Mouse (Mus musculus) intestine, embryonic 14.5 days (tissue): Measurements from ENCODE around the gene Drg1. TPM values are rescaled to one million over a fixed set of nuclear protein-coding genes. Genes with fewer than 3 reads are reported as not detected.
A peak's percentile ranks its signal among the peaks of the same experiment; 100 is the strongest.
"Not testable (repeated sequence)": the region's sequence is repeated elsewhere in the genome, so short reads cannot be mapped to it uniquely, and the experiment has no call there.

ENCODE experiments used
- ATAC-seq: fragments of 200-750 bp; cut with Nextera tagmentation; replicated peaks from 2 replicates; pipeline ENCODE4 v1.8.0; 2017; ENCODE audit warnings: low read depth, moderate number of reproducible peaks, moderate TSS enrichment, moderate library complexity; ENCODE audit not compliant: low FRiP score, low TSS enrichment
- DNase-seq: peaks from one replicate; pipeline ENCODE4 v3.0.0-alpha.2; 2018; ENCODE audit warnings: low spot score
- H3K27ac ChIP-seq: fragments of 300-500 bp; sonication (generic); 2 replicates; pipeline ENCODE4 v1.5.1; 2014; ENCODE audit warnings: low read depth, mild to moderate bottlenecking, control low read depth
- H3K27me3 ChIP-seq: fragments of 300-500 bp; sonication (generic); replicated peaks from 2 replicates; pipeline ENCODE4 v1.6.1; 2014; ENCODE audit warnings: low read length, control low read depth; ENCODE audit not compliant: control insufficient read depth, insufficient read depth
- H3K36me3 ChIP-seq: fragments of 300-500 bp; sonication (generic); 2 replicates; pipeline ENCODE4 v1.6.1; 2014; ENCODE audit warnings: low read length, control low read depth; ENCODE audit not compliant: control insufficient read depth, insufficient read depth
- H3K4me1 ChIP-seq: fragments of 300-500 bp; sonication (generic); replicated peaks from 2 replicates; pipeline ENCODE4 v1.6.1; 2014; ENCODE audit warnings: low read length, control low read depth, mixed read lengths; ENCODE audit not compliant: control insufficient read depth, insufficient read depth
- H3K4me2 ChIP-seq: fragments of 300-500 bp; sonication (generic); 2 replicates; pipeline ENCODE4 v1.6.1; 2014; ENCODE audit warnings: low read length
- H3K4me3 ChIP-seq: fragments of 300-500 bp; sonication (generic); 2 replicates; pipeline ENCODE4 v1.5.1; 2014; ENCODE audit warnings: low read depth, low read length, control low read depth, mixed read lengths
- H3K9ac ChIP-seq: fragments of 300-500 bp; sonication (generic); 2 replicates; pipeline ENCODE4 v1.6.1; 2014; ENCODE audit warnings: mild to moderate bottlenecking, low read length
- H3K9me3 ChIP-seq: fragments of 300-500 bp; sonication (generic); 2 replicates; pipeline ENCODE4 v1.6.1; 2016; ENCODE audit warnings: low read length, control low read depth; ENCODE audit not compliant: control insufficient read depth
- WGBS: fragments of 180-500 bp; shearing (Covaris S2); extraction: QIAGEN DNeasy Blood & Tissue Kit; methylation state at CpG from one replicate; pipeline ENCODE4 v1.1.7; 2014; 5-methylcytosine and 5-hydroxymethylcytosine counted together
- polyA plus RNA-seq: library from polyadenylated mRNA; unstranded; fragments of >200 nt; fragmentation: Nextera tagmentation; extraction: Ambion mirVana; gene quantifications from 2 replicates; pipeline ENCODE4 v1.2.1, GENCODE M21; 2014

Drg1 gene
- polyA plus RNA-seq, 1 experiment from 2014 or later = 221 TPM

DNA sequence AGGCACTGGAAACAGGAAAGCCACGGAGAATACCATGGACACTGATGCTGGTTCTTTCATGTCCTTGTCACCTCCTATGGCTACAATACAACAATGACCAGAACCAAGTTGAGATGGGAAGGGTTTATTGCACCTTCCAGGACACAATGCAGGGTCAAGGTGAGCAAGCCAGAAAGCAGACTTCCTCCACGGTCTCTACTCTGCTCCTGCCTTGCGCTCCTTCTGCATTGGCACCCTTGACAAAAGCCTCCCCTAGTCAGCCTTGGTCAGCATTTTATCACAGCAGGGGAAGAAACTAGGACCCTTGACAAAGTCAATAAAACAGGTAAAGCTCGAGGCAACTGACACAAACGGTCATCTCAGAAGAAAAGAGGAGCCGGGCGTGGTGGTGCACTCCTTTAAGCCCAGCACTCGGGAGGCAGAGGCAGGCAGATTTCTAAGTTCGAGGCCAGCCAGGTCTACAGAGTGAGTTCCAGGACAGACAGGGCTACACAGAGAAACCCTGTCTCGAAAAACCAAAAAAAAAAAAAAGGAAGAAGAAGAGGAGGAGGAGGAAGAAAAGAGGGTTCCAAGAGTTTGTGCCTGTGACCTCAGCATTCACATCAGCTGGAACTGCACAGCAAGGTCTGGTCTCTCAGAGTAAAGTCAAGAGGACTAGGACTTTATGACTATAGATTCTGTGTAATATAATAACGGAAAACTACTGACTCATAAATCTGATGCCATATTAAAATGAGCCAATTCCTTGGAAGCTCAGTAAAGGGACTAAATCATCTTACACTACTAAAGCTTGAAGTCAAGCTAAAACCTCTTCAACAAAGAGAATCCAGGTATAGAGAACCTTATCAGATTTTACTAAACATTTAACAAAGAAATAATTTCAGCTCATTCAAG is 92.5 kb downstream of the Drg1 start:
- WGBS = 84% methylated on average over 11 of the region's 11 CpGs
- peak; percentile 70 for DNase-seq

DNA sequence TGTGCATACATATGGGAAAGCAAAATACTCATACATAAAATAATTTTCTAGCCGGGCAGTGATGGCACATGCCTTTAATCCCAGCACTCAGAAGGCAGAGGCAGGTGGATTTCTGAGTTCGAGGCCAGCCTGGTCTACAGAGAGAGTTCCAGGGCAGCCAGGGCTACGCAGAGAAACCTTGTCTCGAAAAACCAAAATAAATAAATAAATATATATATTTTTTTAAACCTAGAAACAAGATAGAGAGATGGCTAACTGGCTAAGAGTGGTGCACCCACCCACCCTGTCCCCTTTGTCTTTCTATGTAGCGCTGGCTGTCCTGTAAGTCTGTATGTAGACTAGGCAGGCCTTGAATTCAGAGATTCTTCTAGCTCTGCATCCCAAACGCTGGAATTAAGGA is 93.7 kb downstream of the Drg1 start:
- 55% methylated on average over 4 of the region's 6 CpGs for WGBS
- H3K4me2 ChIP-seq, H3K9me3 ChIP-seq, H3K9ac ChIP-seq, H3K4me3 ChIP-seq, H3K27ac ChIP-seq, DNase-seq, H3K27me3 ChIP-seq, H3K36me3 ChIP-seq, ATAC-seq, H3K4me1 ChIP-seq: not testable (repeated sequence)

More for the DNA sequence above, 92.5 kb downstream of the Drg1 start:
- not testable (repeated sequence) for H3K27me3 ChIP-seq, H3K27ac ChIP-seq, H3K4me2 ChIP-seq, H3K36me3 ChIP-seq, H3K4me1 ChIP-seq, H3K4me3 ChIP-seq, H3K9ac ChIP-seq, H3K9me3 ChIP-seq
- ATAC-seq = peak; percentile 32; the same call in 1 of the 2 replicates

- H3K9ac ChIP-seq, DNase-seq, H3K27ac ChIP-seq, H3K36me3 ChIP-seq, H3K9me3 ChIP-seq, ATAC-seq, H3K4me2 ChIP-seq, H3K4me3 ChIP-seq, H3K27me3 ChIP-seq, H3K4me1 ChIP-seq: not testable (repeated sequence)
- WGBS = 68% methylated on average over 1 of the region's 1 CpGs
Measured at GRCm38 (mm10) chr11:3171931-3172330, 94.3 kb downstream of the Drg1 start.

DNA sequence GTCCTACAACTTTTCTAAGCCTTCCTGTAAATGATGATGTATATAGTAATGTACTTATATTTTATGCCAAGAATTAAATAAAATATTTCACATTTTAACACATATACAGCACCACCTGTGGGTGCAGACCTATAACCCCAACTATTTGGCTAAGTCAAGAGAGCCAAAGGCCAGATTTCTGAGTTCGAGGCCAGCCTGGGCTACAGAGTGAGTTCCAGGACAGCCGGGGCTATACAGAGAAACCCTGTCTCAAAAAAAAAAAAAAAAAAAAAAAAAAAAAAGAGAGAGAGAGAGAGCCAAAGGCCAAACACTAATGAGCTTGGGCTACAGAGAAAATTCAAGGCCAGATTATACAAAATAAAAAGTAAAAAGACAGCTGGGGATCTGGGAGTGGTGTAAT is 97.2 kb downstream of the Drg1 start:
- not testable (repeated sequence) for H3K27ac ChIP-seq, H3K27me3 ChIP-seq, DNase-seq, H3K4me2 ChIP-seq, H3K4me3 ChIP-seq, H3K9me3 ChIP-seq, H3K36me3 ChIP-seq, H3K4me1 ChIP-seq, H3K9ac ChIP-seq
- 74% methylated on average over 2 of the region's 2 CpGs for WGBS
- peak; percentile 47; the same call in 1 of the 2 replicates for ATAC-seq

GRCm38 (mm10) chr11:3167571-3168001 is 98.6 kb downstream of the Drg1 start:
- DNase-seq, H3K27ac ChIP-seq, H3K4me1 ChIP-seq, H3K4me3 ChIP-seq, H3K36me3 ChIP-seq, H3K9ac ChIP-seq, H3K27me3 ChIP-seq, H3K9me3 ChIP-seq, H3K4me2 ChIP-seq, ATAC-seq: not testable (repeated sequence)
- WGBS = 68% methylated on average over 4 of the region's 4 CpGs

GRCm38 (mm10) chr11:3167129-3167528 is 99.1 kb downstream of the Drg1 start:
- not testable (repeated sequence) for ATAC-seq

DNA sequence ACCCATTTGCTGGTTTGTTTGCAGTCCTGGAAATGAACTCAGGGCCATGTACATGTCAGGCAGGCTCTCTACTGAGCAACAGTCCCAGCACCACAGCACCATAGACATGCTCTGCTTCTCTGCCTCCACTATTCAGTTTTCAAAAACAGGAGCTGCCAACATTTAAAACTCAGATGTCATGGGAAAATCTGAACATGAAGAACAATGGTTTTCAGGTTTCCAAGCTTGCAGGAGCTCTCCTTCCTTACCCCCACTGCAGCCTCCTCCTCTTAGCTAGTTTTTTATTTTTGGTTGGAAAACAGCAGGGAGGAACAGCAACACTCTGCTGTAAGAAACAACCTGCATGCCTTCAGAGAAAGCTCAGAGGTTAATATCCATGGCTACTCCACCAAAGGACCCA is 99.9 kb downstream of the Drg1 start:
- not testable (repeated sequence) for H3K4me1 ChIP-seq, H3K9ac ChIP-seq, H3K36me3 ChIP-seq, H3K4me3 ChIP-seq, H3K9me3 ChIP-seq, H3K27me3 ChIP-seq, H3K4me2 ChIP-seq, DNase-seq, ATAC-seq, H3K27ac ChIP-seq

More at GRCm38 (mm10) chr11:3167129-3167528, 99.1 kb downstream of the Drg1 start:
- H3K27ac ChIP-seq, DNase-seq, H3K36me3 ChIP-seq, H3K9ac ChIP-seq, H3K27me3 ChIP-seq, H3K4me3 ChIP-seq, H3K9me3 ChIP-seq, H3K4me1 ChIP-seq, H3K4me2 ChIP-seq: not testable (repeated sequence)
- WGBS = 93% methylated on average over 4 of the region's 4 CpGs

GRCm38 (mm10) chr11:3165210-3165782 is 100.9 kb downstream of the Drg1 start:
- not testable (repeated sequence) for DNase-seq, H3K36me3 ChIP-seq, H3K27me3 ChIP-seq, H3K9me3 ChIP-seq, H3K4me3 ChIP-seq, H3K27ac ChIP-seq, H3K9ac ChIP-seq, H3K4me1 ChIP-seq, H3K4me2 ChIP-seq
- peak; percentile 16; the same call in 1 of the 2 replicates for ATAC-seq
- WGBS = 87% methylated on average over 3 of the region's 5 CpGs
